Mouse (Mus musculus): ENCODE results near the gene Tiam1. TPM values are rescaled to one million over a fixed set of nuclear protein-coding genes. Genes with fewer than 3 reads are reported as not detected.

Gene Tiam1
- polyA plus RNA-seq, 2 experiments: 1.6 to 4.2 TPM

DNA sequence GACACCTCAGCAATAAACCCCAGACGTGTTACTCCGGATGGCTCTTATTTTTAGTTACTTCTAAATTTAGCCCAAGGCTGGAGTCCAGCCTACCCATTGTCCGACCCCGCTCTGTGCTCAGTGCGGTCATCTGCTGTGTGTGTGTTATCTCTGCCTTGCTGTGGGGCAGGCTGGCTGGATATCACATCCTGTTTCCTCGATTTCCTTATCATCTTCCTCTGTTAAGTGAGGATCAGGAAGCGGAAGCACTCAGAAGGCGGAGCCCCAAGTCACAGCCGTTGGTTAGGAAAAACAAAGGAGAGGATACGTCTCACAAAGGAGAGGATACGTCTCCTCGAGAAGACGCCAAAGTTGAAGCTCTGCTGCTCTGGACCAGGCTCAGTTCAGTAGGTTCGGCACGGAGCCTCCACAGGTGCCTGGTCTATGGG, 313.3 kb downstream of the Tiam1 start:
- H3K36me3 ChIP-seq (replicated peaks; ENCODE audit: control insufficient read depth, insufficient read depth, low read depth): no peaks in the 10 kb centered on the region
- no peak overlapping the region for H3K27ac ChIP-seq
- no peaks in the 10 kb centered on the region for H3K9me3 ChIP-seq (ENCODE audit: control insufficient read depth, low read length)
- H3K9ac ChIP-seq (replicated peaks): no peak overlapping the region
- 16% methylated on average over 15 of the region's 15 CpGs for WGBS (ENCODE audit: insufficient replicate concordance)
- peaks cover 0 to 13% of the 10 kb centered on the region in 2 experiments; a peak in 2 of 4 replicates for H3K4me1 ChIP-seq (replicated peaks; ENCODE audit: control insufficient read depth in 2 of 2, insufficient read depth in 2 of 2, low read length in 1 of 2)
- peak overlapping the region; percentile 3; the same call in 1 of the 2 replicates for H3K4me2 ChIP-seq (ENCODE audit: low read depth)
- DNase-seq (ENCODE audit: low read depth in 3 of 3, low spot score in 3 of 3) (no peak), ATAC-seq (ENCODE audit: insufficient read depth) (peak; percentile 59)
- no peaks in the 10 kb centered on the region for H3K27me3 ChIP-seq (ENCODE audit: control insufficient read depth, insufficient read depth, low read length)
- peak overlapping the region in 1 of 2 experiments; percentile 36; a peak in 2 of 4 replicates for H3K4me3 ChIP-seq (ENCODE audit: insufficient read depth in 1 of 2, low read depth in 2 of 2, low read length in 2 of 2)
- TF ChIP-seq EP300 (IDR thresholded peaks at IDR 0.05; ENCODE audit: low read depth) (no peak), CTCF (IDR thresholded peaks at IDR 0.05; ENCODE audit: low read depth) (no peak)

DNA sequence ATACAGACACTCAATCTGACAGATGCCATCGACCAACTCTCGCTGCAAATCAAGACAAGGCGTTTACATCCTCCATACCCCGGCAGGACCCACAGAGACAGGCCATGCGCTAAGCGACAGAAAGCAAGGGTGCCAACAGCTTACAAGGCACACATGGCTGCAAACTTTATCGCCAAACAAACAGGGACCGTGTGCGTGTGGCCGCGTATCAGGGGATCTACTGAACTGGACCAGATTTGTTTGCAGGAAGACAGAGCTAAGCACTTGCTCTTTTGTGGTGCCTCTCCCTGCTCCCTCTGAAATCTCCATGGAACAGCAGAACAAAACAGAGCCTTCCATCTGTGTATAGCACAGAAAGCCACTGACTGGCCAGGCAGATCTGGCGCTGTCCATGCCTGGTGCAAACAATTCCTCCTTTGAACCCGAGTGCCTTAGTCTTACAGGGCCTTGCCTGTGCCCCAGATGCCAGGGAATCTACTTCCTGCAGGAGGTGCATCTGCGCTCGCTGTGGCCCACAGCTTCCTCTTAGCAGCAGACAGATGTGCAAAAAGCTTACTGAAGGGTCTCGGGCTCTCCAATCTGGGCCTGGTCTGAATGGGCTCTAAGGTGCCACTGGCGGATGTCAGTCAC, 316.0 kb downstream of the Tiam1 start:
- Histone ChIP-seq H3K36me3 (replicated peaks; ENCODE audit: control insufficient read depth, insufficient read depth, low read depth) (no peaks in the 10 kb centered on the region), H3K4me2 (ENCODE audit: low read depth) (no peak overlapping the region), H3K27ac (no peak overlapping the region), H3K9me3 (ENCODE audit: control insufficient read depth, low read length) (no peaks in the 10 kb centered on the region), H3K4me1 (replicated peaks; ENCODE audit: control insufficient read depth in 2 of 2, insufficient read depth in 2 of 2, low read length in 1 of 2) (peaks cover 0 to 13% of the 10 kb centered on the region in 2 experiments; a peak in 2 of 4 replicates), H3K4me3 (ENCODE audit: insufficient read depth in 1 of 2, low read depth in 2 of 2, low read length in 2 of 2) (no peak overlapping the region), H3K9ac (replicated peaks) (no peak overlapping the region), H3K27me3 (ENCODE audit: control insufficient read depth, insufficient read depth, low read length) (no peaks in the 10 kb centered on the region)
- no peak for TF ChIP-seq EP300 (IDR thresholded peaks at IDR 0.05; ENCODE audit: low read depth)
- TF ChIP-seq CTCF (IDR thresholded peaks at IDR 0.05; ENCODE audit: low read depth): no peak
- ATAC-seq (ENCODE audit: insufficient read depth): no peak
- no peak for DNase-seq (ENCODE audit: low read depth in 3 of 3, low spot score in 3 of 3)
- 40% methylated on average over 17 of the region's 17 CpGs for WGBS (ENCODE audit: insufficient replicate concordance)

DNA sequence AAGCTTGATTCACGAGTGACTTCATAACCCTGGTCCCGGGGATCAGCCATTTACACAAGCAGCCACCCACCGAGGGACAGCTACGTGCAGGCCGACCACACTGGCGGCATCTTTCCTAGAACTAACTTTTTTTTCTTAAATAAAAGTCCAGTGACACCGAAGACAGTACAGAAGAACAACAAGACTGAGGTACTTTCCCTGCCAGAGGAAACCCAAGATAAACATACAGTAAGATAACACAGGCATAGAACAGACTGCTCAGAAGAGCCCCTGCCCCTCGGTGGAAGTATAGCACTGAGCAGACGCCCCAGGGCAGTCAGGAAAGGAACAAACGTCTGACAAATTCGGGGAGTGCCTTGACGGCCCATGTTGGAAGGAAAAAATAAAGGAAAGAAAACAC, 317.7 kb downstream of the Tiam1 start:
- H3K27ac ChIP-seq: no peak overlapping the region
- TF ChIP-seq CTCF (IDR thresholded peaks at IDR 0.05; ENCODE audit: low read depth): no peak
- TF ChIP-seq EP300 (IDR thresholded peaks at IDR 0.05; ENCODE audit: low read depth): no peak
- no peak overlapping the region for H3K4me2 ChIP-seq (ENCODE audit: low read depth)
- peaks cover 0 to 13% of the 10 kb centered on the region in 2 experiments; a peak in 2 of 4 replicates for H3K4me1 ChIP-seq (replicated peaks; ENCODE audit: control insufficient read depth in 2 of 2, insufficient read depth in 2 of 2, low read length in 1 of 2)
- 19% methylated on average over 12 of the region's 12 CpGs for whole genome bisulfite sequencing (ENCODE audit: insufficient replicate concordance)
- ATAC-seq (ENCODE audit: insufficient read depth) (no peak), DNase-seq (ENCODE audit: low read depth in 3 of 3, low spot score in 3 of 3) (no peak)
- no peaks in the 10 kb centered on the region for H3K27me3 ChIP-seq (ENCODE audit: control insufficient read depth, insufficient read depth, low read length)
- H3K9ac ChIP-seq (replicated peaks): no peak overlapping the region
- no peaks in the 10 kb centered on the region for H3K9me3 ChIP-seq (ENCODE audit: control insufficient read depth, low read length)
- no peak overlapping the region for H3K4me3 ChIP-seq (ENCODE audit: insufficient read depth in 1 of 2, low read depth in 2 of 2, low read length in 2 of 2)
- H3K36me3 ChIP-seq (replicated peaks; ENCODE audit: control insufficient read depth, insufficient read depth, low read depth): no peaks in the 10 kb centered on the region

DNA sequence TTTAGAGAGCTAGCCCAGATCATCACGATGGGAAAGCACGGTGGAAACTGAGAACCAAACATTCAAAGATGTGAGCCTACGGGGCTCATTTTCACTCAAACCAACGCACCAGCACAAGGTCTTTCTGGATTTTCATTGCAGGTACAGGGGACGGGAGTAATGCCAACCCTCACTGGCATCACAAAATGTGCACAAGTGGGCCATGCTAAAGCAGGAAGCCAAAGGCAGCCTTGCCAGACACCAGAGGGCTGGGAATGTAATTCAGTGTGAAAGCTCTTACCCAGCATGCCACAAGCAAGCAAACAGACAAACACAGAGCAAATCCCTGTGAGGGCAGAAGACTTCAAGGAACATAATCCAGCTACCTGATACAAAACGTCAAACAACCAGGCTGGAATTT, 320.7 kb downstream of the Tiam1 start:
- H3K36me3 ChIP-seq (replicated peaks; ENCODE audit: control insufficient read depth, insufficient read depth, low read depth): no peaks in the 10 kb centered on the region
- no peak overlapping the region for H3K4me3 ChIP-seq (ENCODE audit: insufficient read depth in 1 of 2, low read depth in 2 of 2, low read length in 2 of 2)
- WGBS (ENCODE audit: insufficient replicate concordance): 68% methylated on average over 6 of the region's 6 CpGs
- H3K27ac ChIP-seq: no peak overlapping the region
- no peaks in the 10 kb centered on the region for H3K9me3 ChIP-seq (ENCODE audit: control insufficient read depth, low read length)
- DNase-seq (ENCODE audit: low read depth in 3 of 3, low spot score in 3 of 3) (no peak), ATAC-seq (ENCODE audit: insufficient read depth) (no peak)
- H3K4me1 ChIP-seq (replicated peaks; ENCODE audit: control insufficient read depth in 2 of 2, insufficient read depth in 2 of 2, low read length in 1 of 2): peaks cover 0 to 2% of the 10 kb centered on the region in 2 experiments; a peak in 2 of 4 replicates
- H3K27me3 ChIP-seq (ENCODE audit: control insufficient read depth, insufficient read depth, low read length): peaks cover 9% of the 10 kb centered on the region
- H3K9ac ChIP-seq (replicated peaks): no peak overlapping the region
- TF ChIP-seq CTCF (IDR thresholded peaks at IDR 0.05; ENCODE audit: low read depth) (no peak), EP300 (IDR thresholded peaks at IDR 0.05; ENCODE audit: low read depth) (no peak)
- H3K4me2 ChIP-seq (ENCODE audit: low read depth): no peak overlapping the region

DNA sequence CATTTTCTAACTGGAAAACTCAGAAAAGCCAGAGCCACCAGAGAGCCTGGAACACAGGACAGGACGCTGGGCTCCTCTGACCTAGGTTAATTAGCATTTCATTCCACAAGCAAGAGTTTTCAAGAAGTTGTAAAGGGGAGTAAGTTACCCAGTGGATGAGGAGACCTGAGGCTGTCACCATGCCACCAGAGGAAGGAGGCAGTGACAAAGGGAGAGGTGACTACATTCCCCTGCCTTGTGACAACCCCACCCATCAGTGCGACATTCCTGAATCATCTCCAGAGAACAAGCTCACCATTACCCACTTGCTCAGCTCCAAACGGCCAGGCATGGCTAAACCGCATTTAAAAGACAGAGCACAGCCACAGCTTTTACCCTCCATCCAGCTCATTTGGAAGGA, 324.9 kb downstream of the Tiam1 start:
- Histone ChIP-seq H3K9ac (replicated peaks) (no peak overlapping the region), H3K4me3 (ENCODE audit: insufficient read depth in 1 of 2, low read depth in 2 of 2, low read length in 2 of 2) (no peak overlapping the region), H3K27me3 (ENCODE audit: control insufficient read depth, insufficient read depth, low read length) (peaks cover 10% of the 10 kb centered on the region), H3K4me2 (ENCODE audit: low read depth) (no peak overlapping the region), H3K36me3 (replicated peaks; ENCODE audit: control insufficient read depth, insufficient read depth, low read depth) (no peaks in the 10 kb centered on the region), H3K27ac (no peak overlapping the region), H3K9me3 (ENCODE audit: control insufficient read depth, low read length) (no peaks in the 10 kb centered on the region), H3K4me1 (replicated peaks; ENCODE audit: control insufficient read depth in 2 of 2, insufficient read depth in 2 of 2, low read length in 1 of 2) (peaks cover 0 to 10% of the 10 kb centered on the region in 2 experiments; a peak in 2 of 4 replicates)
- DNase-seq (ENCODE audit: low read depth in 3 of 3, low spot score in 3 of 3): no peak
- no peak for ATAC-seq (ENCODE audit: insufficient read depth)
- TF ChIP-seq EP300 (IDR thresholded peaks at IDR 0.05; ENCODE audit: low read depth) (no peak), CTCF (IDR thresholded peaks at IDR 0.05; ENCODE audit: low read depth) (no peak)
- 56% methylated on average over 4 of the region's 4 CpGs for WGBS (ENCODE audit: insufficient replicate concordance)

Measured in liver, embryonic 14.5 days (tissue).